Mouse (Mus musculus) lung, adult 2 months (tissue): ENCODE measurements around the gene Lpxn.

Experiments
- CTCF ChIP-seq: fragments of 200-500 bp; IDR thresholded peaks from 2 replicates; pipeline ENCODE4 v1.5.1; 2011; ENCODE audit warnings: mild to moderate bottlenecking, low read length, control low read depth; ENCODE audit not compliant: insufficient read depth
- POLR2A ChIP-seq: fragments of 200-500 bp; IDR thresholded peaks from 2 replicates; pipeline ENCODE4 v1.6.1; 2011; ENCODE audit warnings: low read depth, mild to moderate bottlenecking, control low read depth, low read length, borderline replicate concordance; ENCODE audit errors: extremely low read depth

- TF ChIP-seq CTCF (no peak), POLR2A (no peak)
These were observed 9.1 kb upstream of the Lpxn start for GRCm38 (mm10) chr19:12786803-12787395.
